Mouse (Mus musculus) yolk sac, embryonic 10.5 days (tissue): ENCODE measurements around the gene Ramp2.

Source experiments
- DNase-seq: peaks from one replicate; pipeline ENCODE4 v3.0.0-alpha.2; 2017; ENCODE audit warnings: low spot score

The Ramp2 gene

DNA sequence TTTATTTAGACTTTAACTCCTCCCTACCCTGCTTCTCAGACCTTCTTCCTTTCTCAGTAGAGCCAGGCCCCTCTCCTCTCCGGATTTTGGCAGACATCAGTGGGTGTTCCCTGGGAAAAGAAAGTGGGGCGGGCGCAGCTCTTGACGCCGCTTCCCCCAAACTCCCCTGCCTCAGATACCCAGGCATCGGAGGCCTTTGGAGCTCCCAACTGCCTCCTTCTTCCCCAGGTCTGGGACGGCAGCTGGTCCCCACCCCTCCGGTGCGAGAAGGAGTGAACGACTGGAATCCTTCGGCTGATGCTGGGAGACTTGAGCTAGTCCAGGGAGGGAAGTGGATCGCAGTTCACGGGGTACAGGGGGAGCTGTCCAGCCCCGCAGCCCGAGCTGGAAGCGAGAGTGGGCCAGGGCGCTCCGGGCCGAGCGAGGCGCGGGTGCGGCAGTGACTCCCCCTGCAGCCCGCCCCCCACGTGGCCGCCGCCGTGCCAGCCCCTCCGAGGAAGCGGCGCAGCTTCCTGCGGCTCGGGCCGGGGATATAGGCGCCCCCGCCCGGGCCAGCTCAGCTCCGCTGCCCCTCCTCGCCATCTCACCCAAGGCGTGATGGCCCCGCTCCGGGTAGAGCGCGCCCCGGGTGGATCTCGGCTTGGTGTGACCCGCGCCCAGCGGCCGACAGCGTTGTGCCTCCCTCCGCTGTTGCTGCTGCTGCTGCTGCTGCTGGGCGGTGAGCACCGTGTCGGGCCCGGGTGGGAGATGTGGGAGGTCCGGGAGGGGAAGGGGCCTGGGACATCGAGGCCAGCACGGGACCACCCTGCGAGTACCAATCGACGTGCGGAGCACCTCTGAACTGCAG lies at the start of gene Ramp2:
TSS of gene Ramp2 (plus strand) at position 174 of the 847 bp plus-strand sequence.
- DNase-seq: no peak

DNA sequence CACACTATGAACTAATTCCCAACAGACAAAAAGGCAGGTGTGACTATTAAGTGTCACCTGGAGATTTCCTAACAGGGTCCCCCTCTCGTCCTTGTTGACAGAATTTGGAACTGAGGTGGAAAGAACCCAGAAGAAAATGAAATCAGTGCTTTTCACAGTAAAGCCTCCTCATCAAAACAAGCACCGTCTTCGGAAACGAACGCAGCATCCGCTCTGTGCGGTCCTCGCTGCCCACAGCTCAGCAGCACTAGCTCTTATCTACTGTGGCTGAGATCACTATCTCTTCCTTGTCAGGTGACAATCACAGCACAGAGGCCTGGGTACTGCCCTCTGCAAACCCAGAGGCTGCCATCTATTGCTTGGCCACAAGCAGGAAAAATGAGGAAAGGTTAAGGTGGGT lies 49.7 kb upstream of the Ramp2 start:
- DNase-seq: no peak

GRCm38 (mm10) chr11:101199555-101199954 lies 46.3 kb upstream of the Ramp2 start:
- no peak for DNase-seq

DNA sequence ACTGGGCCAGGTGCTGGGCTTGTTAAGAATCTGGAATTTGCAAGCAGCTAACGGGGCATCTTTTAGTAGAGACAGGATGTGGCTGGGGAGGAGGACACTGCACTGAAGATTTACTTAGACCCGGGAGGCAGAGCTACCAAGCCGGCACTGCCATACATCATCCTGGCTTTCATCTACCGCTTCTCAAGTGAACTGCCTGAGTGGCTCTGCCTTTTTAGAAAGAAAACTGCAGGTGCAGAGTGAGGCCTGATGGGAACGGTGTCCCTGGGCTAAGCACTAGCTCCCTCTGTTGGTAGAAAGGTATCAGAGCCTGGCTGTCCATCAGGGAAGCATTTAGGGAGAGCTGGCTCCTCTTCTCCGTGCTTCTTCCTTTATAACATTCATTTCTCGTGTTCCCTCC lies 44.8 kb upstream of the Ramp2 start:
- DNase-seq: no peak

GRCm38 (mm10) chr11:101211970-101212369 lies 33.9 kb upstream of the Ramp2 start:
- DNase-seq: peak; percentile 56

- DNase-seq: no peak
Observed at GRCm38 (mm10) chr11:101216936-101217335, 28.9 kb upstream of the Ramp2 start.

- no peak for DNase-seq
Observed at GRCm38 (mm10) chr11:101218436-101219055, 27.3 kb upstream of the Ramp2 start.

- no peak for DNase-seq
Observed at GRCm38 (mm10) chr11:101220853-101221252, 25.0 kb upstream of the Ramp2 start.

DNA sequence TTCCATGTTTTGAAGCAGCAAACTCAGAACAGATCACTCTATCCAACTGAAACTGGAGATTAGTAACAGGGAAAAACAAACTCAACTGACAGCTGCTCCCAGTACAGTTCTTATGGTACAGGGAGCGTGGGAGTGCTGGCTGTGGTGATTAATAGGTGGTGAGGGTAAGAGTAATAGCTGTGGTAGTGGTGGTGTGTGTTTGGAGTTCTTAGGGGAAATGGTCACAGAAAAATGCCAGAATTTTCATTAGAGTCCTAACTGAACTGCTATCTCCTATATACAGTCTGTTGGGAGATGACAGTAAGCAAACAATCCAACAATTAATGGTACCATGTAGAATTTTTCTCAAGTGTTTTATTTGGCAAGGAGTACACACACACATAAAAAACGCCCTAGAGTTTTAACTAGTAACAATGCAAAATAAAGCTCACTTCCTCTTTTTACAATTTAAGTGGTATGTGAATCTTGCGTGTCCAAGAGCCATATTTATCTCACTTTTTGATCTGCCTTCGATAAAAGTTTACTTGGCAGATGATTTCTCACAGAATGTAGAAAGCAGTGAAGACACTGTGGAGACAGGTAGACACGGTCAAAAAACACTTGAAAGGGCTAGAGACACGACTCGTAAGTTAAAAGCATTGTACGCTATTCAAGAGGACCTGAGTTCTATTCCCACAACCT lies 24.4 kb upstream of the Ramp2 start:
- DNase-seq: no peak

GRCm38 (mm10) chr11:101224337-101224736 lies 21.5 kb upstream of the Ramp2 start:
- DNase-seq: no peak

GRCm38 (mm10) chr11:101225331-101226064 lies 20.3 kb upstream of the Ramp2 start:
- no peak for DNase-seq

GRCm38 (mm10) chr11:101226065-101226701 lies 19.6 kb upstream of the Ramp2 start, which contains the start of gene Ezh1:
Ezh1 (minus strand) TSS chr11:101226463.
- peak; percentile 92 for DNase-seq

GRCm38 (mm10) chr11:101229361-101229900 lies 16.4 kb upstream of the Ramp2 start:
- no peak for DNase-seq

GRCm38 (mm10) chr11:101230061-101230511 lies 15.7 kb upstream of the Ramp2 start:
- DNase-seq: peak; percentile 65

GRCm38 (mm10) chr11:101230526-101230925 lies 15.3 kb upstream of the Ramp2 start:
- no peak for DNase-seq

GRCm38 (mm10) chr11:101230991-101231871 lies 14.6 kb upstream of the Ramp2 start:
- DNase-seq: peak; percentile 62

GRCm38 (mm10) chr11:101232010-101232839 lies 13.6 kb upstream of the Ramp2 start:
- peak; percentile 68 for DNase-seq

DNA sequence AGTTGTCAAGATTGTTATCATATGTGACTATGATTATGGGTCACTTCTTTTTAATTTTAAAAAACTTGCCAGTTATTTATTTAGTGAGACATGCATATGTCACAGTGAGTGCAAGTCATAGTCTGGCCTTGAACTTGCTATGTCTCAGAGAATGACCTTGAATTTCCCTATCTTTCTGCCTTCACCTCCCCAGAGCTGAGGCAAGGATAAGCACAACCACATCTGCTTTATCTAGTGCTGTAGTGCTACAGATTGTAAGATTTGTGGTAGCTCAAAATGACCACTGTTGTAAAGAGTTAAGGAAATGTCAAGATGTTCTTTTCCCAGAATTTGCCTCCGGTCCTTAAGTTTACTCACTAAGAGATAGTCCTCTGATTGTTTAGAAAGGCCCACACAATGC lies 12.6 kb upstream of the Ramp2 start:
- no peak for DNase-seq

GRCm38 (mm10) chr11:101234124-101234523 lies 11.7 kb upstream of the Ramp2 start:
- no peak for DNase-seq
